Mouse (Mus musculus): Measurements from ENCODE around the gene Gimap3. TPM values are rescaled to one million over a fixed set of nuclear protein-coding genes. Genes with fewer than 3 reads are reported as not detected.

Gimap3 gene
- total RNA-seq (2023): 100 to 1,000 TPM; 434 to 577 TPM

DNA sequence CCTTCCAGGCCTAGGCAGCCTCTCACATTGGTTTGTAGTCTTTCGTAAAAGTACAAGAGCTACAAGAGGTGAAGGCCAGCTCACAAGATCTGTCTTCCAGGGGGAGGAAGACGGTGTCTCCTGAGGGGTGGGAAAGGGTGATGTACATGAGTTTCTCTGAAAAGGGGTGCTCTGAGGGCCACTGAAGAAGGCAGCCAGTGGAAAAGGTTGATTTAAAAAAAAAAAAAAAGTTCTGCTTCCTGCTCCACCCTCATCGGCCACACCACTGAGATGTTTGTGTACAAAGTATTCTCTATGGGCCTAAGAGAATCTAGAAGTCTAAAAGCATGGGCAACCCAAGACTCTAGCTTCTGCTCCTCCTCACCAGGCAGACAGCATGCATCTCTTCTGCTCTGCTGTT, at the start of gene Gimap3:
TSS of gene Gimap3 (minus strand) at position 156 of the 400 bp plus-strand sequence.

DNA sequence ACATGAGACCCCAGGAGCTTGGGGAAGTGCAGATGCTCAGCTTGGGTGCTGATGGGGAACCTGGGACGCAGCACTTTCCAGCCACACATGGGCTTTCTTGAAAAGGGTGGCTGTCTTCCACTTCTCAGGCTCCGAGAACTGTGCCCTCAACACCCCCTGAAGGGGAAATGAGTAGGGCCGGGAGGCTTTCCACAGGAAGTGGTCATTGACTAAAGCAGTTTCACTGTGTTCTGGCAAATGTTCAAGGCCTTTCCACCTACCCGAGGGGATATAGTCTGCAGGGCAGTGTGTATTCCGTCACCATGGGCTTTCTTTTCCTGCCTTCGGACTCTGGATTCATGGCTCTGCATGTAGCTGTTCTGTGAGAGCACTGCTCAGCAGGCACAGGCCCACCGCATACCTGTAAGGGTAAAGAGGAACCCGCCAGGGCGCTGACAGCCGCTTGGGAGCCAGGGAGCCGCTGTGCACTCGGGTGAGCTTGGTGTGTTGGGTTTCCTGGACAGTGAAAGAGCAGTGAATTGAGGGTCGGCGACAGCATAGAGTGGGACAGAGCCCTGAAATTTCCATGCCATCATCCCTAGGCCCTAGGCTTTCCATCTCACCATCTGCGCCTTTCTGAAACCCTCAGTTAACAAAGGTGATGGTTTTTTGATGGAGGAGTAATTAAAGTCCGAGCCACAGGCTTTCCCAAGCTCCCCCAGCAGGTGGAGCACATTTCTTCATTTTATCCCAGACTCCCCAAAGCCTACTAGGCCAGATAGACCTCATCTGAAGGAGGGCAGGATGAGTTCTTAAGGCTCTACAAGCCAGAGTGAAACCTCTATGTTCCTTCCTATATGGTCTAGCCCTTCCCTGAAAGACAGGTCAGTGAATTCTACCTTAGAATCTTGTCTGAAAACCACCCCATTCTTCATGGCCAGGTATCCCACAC, 24.4 kb downstream of the Gimap3 start, which contains the start of gene Gimap5:
TSS of gene Gimap5 (plus strand) at position 239 of the 931 bp plus-strand sequence.

DNA sequence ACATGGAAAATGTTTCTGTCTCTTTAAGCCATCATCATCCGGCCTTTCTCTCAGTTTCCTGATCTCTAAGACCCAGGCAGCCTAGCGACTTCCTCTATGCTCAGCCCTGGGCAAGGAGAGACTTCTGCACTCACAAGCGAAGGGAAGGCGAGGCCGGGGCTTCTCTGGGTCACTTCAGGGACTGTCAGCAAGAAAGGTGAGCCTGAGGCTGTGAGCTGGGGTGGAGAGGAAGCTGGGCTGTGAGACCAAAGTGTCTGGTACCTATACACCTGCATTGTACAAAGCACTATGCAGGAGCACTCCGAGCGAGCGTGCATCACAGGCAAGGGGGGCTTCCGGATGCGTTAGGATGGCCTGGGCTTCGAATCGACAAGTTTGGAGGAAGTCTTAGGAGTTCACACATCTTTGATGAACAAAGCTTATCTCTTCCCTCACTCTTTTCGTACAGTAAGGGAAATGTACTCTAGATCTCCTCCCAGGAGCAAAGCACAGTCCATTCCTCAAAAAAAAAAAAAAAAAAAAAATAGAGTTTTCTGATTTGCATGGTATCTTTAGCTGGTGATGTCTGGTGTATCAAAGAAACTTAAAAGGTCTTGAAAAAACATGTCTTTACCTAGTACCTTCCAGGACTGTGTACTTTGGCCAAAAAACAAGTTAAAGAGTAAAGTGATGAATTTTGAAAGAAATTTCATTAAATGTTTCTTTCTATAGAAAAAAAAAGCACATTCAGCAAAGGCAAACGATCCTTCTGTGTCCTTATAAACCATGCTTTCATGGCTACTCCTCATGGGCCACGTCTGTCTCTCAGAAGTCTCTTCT, 31.5 kb downstream of the Gimap3 start, which contains the start of gene Gimap1:
TSS of gene Gimap1 (plus strand) at position 94 of the 819 bp plus-strand sequence.

DNA sequence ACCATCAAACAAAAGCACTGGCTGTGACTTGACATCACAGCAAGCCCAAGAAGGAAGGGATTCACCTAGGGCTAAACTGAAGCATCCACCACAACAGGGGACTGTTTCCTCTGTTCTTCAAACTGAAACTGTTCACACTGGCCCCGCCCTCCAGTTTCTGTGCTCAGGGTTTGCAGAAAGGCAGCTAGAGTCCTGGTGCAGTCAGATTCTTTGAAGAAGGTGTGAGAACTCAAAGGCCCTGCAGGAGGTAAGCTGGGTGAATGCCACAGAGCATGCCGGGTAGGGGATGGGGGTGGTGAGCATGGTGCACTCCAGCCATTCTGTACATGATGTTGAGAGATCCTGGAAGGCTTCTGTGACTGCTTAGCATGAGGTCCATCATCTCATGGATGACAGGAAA, 52.2 kb downstream of the Gimap3 start, which contains the start of the genes Gm28053 and Gimap7:
TSS of gene Gm28053 (plus strand) at position 153 of the 400 bp plus-strand sequence.
TSS of gene Gimap7 (plus strand) at position 167 of the 400 bp plus-strand sequence.

Other genes with a start within 250 kb of the Gimap3 start
- gene Atp6v0e2, start 233.2 kb downstream of the Gimap3 start, total RNA-seq (2023): 1 to 10 TPM in 1 of 2 experiments, under 1 TPM in 1; 0.92 to 1.3 TPM
- 10 to 100 TPM; 47.2 to 48.8 TPM for gene Lrrc61, start 216.1 kb downstream of the Gimap3 start, total RNA-seq (2023)
- gene Rarres2, start 198.1 kb downstream of the Gimap3 start, total RNA-seq (2023): not detected
- gene Gm45021, start 181.2 kb downstream of the Gimap3 start, total RNA-seq (2023): not detected
- gene Repin1, start 177.0 kb downstream of the Gimap3 start, total RNA-seq (2023): 1 to 10 TPM; 2.0 to 2.4 TPM
- 1 to 10 TPM in 1 of 2 experiments, not detected in 1; 2.6 TPM for gene Gm44965, start 176.9 kb downstream of the Gimap3 start, total RNA-seq (2023)
- 1 to 10 TPM; 4.7 to 5.6 TPM for gene Zfp775, start 168.8 kb downstream of the Gimap3 start, total RNA-seq (2023)
- 1 to 10 TPM in 1 of 2 experiments, under 1 TPM in 1; 0.92 to 1.3 TPM for gene AI854703, start 144.1 kb downstream of the Gimap3 start, total RNA-seq (2023)
- gene Gimap8, start 123.6 kb downstream of the Gimap3 start, total RNA-seq (2023): 100 to 1,000 TPM; 131 to 163 TPM
- 100 to 1,000 TPM; 123 to 132 TPM for gene Gimap9, start 94.7 kb downstream of the Gimap3 start, total RNA-seq (2023)
- 100 to 1,000 TPM; 291 to 421 TPM for gene Gimap4, start 86.3 kb downstream of the Gimap3 start, total RNA-seq (2023)
- 1,000 to 10,000 TPM; 1,277 to 1,347 TPM for gene Gimap6, start 62.6 kb downstream of the Gimap3 start, total RNA-seq (2023)
- gene Gm28053, start 52.2 kb downstream of the Gimap3 start, total RNA-seq (2023): 10 to 100 TPM; 10.8 to 18.8 TPM
- 10 to 100 TPM; 40.2 to 63.2 TPM for gene Gimap7, start 52.2 kb downstream of the Gimap3 start, total RNA-seq (2023)
- 100 to 1,000 TPM; 142 to 153 TPM for gene Gimap1, start 31.8 kb downstream of the Gimap3 start, total RNA-seq (2023)
- gene Gimap5, start 24.7 kb downstream of the Gimap3 start, total RNA-seq (2023): 100 to 1,000 TPM; 137 to 160 TPM
- gene Tmem176a, start 70.1 kb upstream of the Gimap3 start, total RNA-seq (2023): 1 to 10 TPM; 3.5 to 8.8 TPM
- 10 to 100 TPM in 1 of 2 experiments, 1 to 10 TPM in 1; 8.7 to 10.5 TPM for gene Tmem176b, start 70.6 kb upstream of the Gimap3 start, total RNA-seq (2023)
- not detected for gene Aoc1, start 102.0 kb upstream of the Gimap3 start, total RNA-seq (2023)
- gene 1600015I10Rik, start 159.0 kb upstream of the Gimap3 start, total RNA-seq (2023): not detected
- gene Doxl2, start 204.1 kb upstream of the Gimap3 start, total RNA-seq (2023): not detected
- gene Svs1, start 216.0 kb upstream of the Gimap3 start, total RNA-seq (2023): not detected